Mouse (Mus musculus): ENCODE results near the gene Osbpl8. TPM values are rescaled to one million over a fixed set of nuclear protein-coding genes. Genes with fewer than 3 reads are reported as not detected.

Gene Osbpl8
- polyA plus RNA-seq, 1 experiment from 2014 or later, result 22.4 TPM

GRCm38 (mm10) chr10:111157241-111157659, 7.3 kb upstream of the Osbpl8 start:
- Histone ChIP-seq H3K27me3 (no peaks in the 10 kb centered on the region), H3K9me3 (replicated peaks) (no peaks in the 10 kb centered on the region), H3K9ac (no peak overlapping the region), H3K27ac (no peak overlapping the region), H3K4me3 (no peak overlapping the region), H3K4me1 (no peaks in the 10 kb centered on the region), H3K36me3 (no peaks in the 10 kb centered on the region), H3K4me2 (replicated peaks) (no peak overlapping the region)
- WGBS, result 90% methylated on average over 7 of the region's 7 CpGs
- ATAC-seq (ENCODE audit: low FRiP score), result no peak

- no peaks in the 10 kb centered on the region for H3K27me3 ChIP-seq
- H3K9me3 ChIP-seq (replicated peaks), result no peaks in the 10 kb centered on the region
- H3K36me3 ChIP-seq, result no peaks in the 10 kb centered on the region
- H3K4me2 ChIP-seq (replicated peaks), result no peak overlapping the region
- WGBS, result 73% methylated on average over 5 of the region's 5 CpGs
- no peak overlapping the region for H3K27ac ChIP-seq
- no peak overlapping the region for H3K9ac ChIP-seq
- H3K4me1 ChIP-seq, result peaks cover 3% of the 10 kb centered on the region; the same call in 1 of the 2 replicates
- no peak for ATAC-seq (ENCODE audit: low FRiP score)
- no peak overlapping the region for H3K4me3 ChIP-seq
Measured at GRCm38 (mm10) chr10:111159789-111160522, 4.6 kb upstream of the Osbpl8 start.

GRCm38 (mm10) chr10:111160540-111160939, 4.0 kb upstream of the Osbpl8 start:
- Histone ChIP-seq H3K36me3 (no peaks in the 10 kb centered on the region), H3K4me3 (no peak overlapping the region), H3K27me3 (no peaks in the 10 kb centered on the region), H3K9ac (no peak overlapping the region), H3K9me3 (replicated peaks) (no peaks in the 10 kb centered on the region), H3K4me2 (replicated peaks) (no peak overlapping the region), H3K4me1 (peaks cover 3% of the 10 kb centered on the region; the same call in 1 of the 2 replicates), H3K27ac (no peak overlapping the region)
- WGBS, result 88% methylated on average over 3 of the region's 3 CpGs
- ATAC-seq (ENCODE audit: low FRiP score), result no peak

- no peaks in the 10 kb centered on the region for H3K27me3 ChIP-seq
- no peak overlapping the region for H3K9ac ChIP-seq
- H3K4me2 ChIP-seq (replicated peaks), result no peak overlapping the region
- H3K9me3 ChIP-seq (replicated peaks), result no peaks in the 10 kb centered on the region
- H3K27ac ChIP-seq, result no peak overlapping the region
- H3K4me3 ChIP-seq, result no peak overlapping the region
- no peaks in the 10 kb centered on the region for H3K36me3 ChIP-seq
- no peak for ATAC-seq (ENCODE audit: low FRiP score)
- WGBS, result 93% methylated on average over 6 of the region's 6 CpGs
- H3K4me1 ChIP-seq, result peaks cover 9% of the 10 kb centered on the region
Measured at GRCm38 (mm10) chr10:111161373-111161772, 3.2 kb upstream of the Osbpl8 start.

GRCm38 (mm10) chr10:111163025-111163424, 1.5 kb upstream of the Osbpl8 start:
- WGBS, result 82% methylated on average over 3 of the region's 3 CpGs
- no peak overlapping the region for H3K4me3 ChIP-seq
- no peak overlapping the region for H3K4me2 ChIP-seq (replicated peaks)

GRCm38 (mm10) chr10:111163601-111164240, 831 bp upstream of the Osbpl8 start:
- Histone ChIP-seq H3K4me1 (peaks cover 13% of the 10 kb centered on the region), H3K36me3 (no peaks in the 10 kb centered on the region), H3K4me2 (replicated peaks) (peak overlapping the region; percentile 65), H3K4me3 (peak overlapping the region; percentile 93), H3K27ac (peak overlapping the region; percentile 91), H3K9ac (no peak overlapping the region), H3K9me3 (replicated peaks) (no peaks in the 10 kb centered on the region), H3K27me3 (no peaks in the 10 kb centered on the region)
- ATAC-seq (ENCODE audit: low FRiP score), result no peak
- WGBS, result 36% methylated on average over 9 of the region's 9 CpGs

More at GRCm38 (mm10) chr10:111163025-111163424, 1.5 kb upstream of the Osbpl8 start:
- no peak for ATAC-seq (ENCODE audit: low FRiP score)
- peaks cover 13% of the 10 kb centered on the region for H3K4me1 ChIP-seq
- no peak overlapping the region for H3K9ac ChIP-seq
- H3K27me3 ChIP-seq, result no peaks in the 10 kb centered on the region
- no peaks in the 10 kb centered on the region for H3K36me3 ChIP-seq
- no peaks in the 10 kb centered on the region for H3K9me3 ChIP-seq (replicated peaks)
- no peak overlapping the region for H3K27ac ChIP-seq

GRCm38 (mm10) chr10:111165219-111165981, 848 bp downstream of the Osbpl8 start:
- WGBS, result under 1% methylated on average over 47 of the region's 52 CpGs

GRCm38 (mm10) chr10:111166057-111166841, 1.7 kb downstream of the Osbpl8 start:
- peak overlapping the region; percentile 93 for H3K4me3 ChIP-seq
- peak overlapping the region; percentile 90; the same call in 1 of the 2 replicates for H3K9ac ChIP-seq
- H3K9me3 ChIP-seq (replicated peaks), result no peaks in the 10 kb centered on the region
- no peak for ATAC-seq (ENCODE audit: low FRiP score)
- peak overlapping the region; percentile 65 for H3K4me2 ChIP-seq (replicated peaks)
- H3K27me3 ChIP-seq, result no peaks in the 10 kb centered on the region
- 52% methylated on average over 4 of the region's 4 CpGs for WGBS
- H3K27ac ChIP-seq, result no peak overlapping the region
- H3K4me1 ChIP-seq, result peaks cover 13% of the 10 kb centered on the region
- no peaks in the 10 kb centered on the region for H3K36me3 ChIP-seq

More at GRCm38 (mm10) chr10:111165219-111165981, 848 bp downstream of the Osbpl8 start:
- peak overlapping the region; percentile 65 for H3K4me2 ChIP-seq (replicated peaks)
- no peaks in the 10 kb centered on the region for H3K27me3 ChIP-seq
- H3K4me3 ChIP-seq, result peak overlapping the region; percentile 93
- no peaks in the 10 kb centered on the region for H3K36me3 ChIP-seq
- H3K4me1 ChIP-seq, result peaks cover 13% of the 10 kb centered on the region
- peak overlapping the region; percentile 90 for H3K9ac ChIP-seq
- peak; percentile 73 for ATAC-seq (ENCODE audit: low FRiP score)
- peak overlapping the region; percentile 91 for H3K27ac ChIP-seq
- no peaks in the 10 kb centered on the region for H3K9me3 ChIP-seq (replicated peaks)

GRCm38 (mm10) chr10:111167444-111167843, 2.9 kb downstream of the Osbpl8 start:
- Histone ChIP-seq H3K27me3 (no peaks in the 10 kb centered on the region), H3K9me3 (replicated peaks) (no peaks in the 10 kb centered on the region), H3K9ac (no peak overlapping the region), H3K4me1 (peaks cover 13% of the 10 kb centered on the region), H3K4me3 (no peak overlapping the region), H3K27ac (no peak overlapping the region), H3K36me3 (no peaks in the 10 kb centered on the region), H3K4me2 (replicated peaks) (no peak overlapping the region)
- WGBS, result 92% methylated on average over 4 of the region's 4 CpGs
- ATAC-seq (ENCODE audit: low FRiP score), result no peak

GRCm38 (mm10) chr10:111168305-111168704, 3.8 kb downstream of the Osbpl8 start:
- Histone ChIP-seq H3K9ac (no peak overlapping the region), H3K27me3 (no peaks in the 10 kb centered on the region), H3K9me3 (replicated peaks) (no peaks in the 10 kb centered on the region), H3K27ac (no peak overlapping the region), H3K4me1 (peaks cover 13% of the 10 kb centered on the region), H3K4me3 (no peak overlapping the region), H3K36me3 (no peaks in the 10 kb centered on the region), H3K4me2 (replicated peaks) (no peak overlapping the region)
- ATAC-seq (ENCODE audit: low FRiP score), result no peak
- WGBS, result 90% methylated on average over 3 of the region's 3 CpGs

GRCm38 (mm10) chr10:111171246-111171934, 6.8 kb downstream of the Osbpl8 start:
- peaks cover 4% of the 10 kb centered on the region for H3K4me1 ChIP-seq

More at GRCm38 (mm10) chr10:111171246-111171934, 6.8 kb downstream of the Osbpl8 start:
- H3K4me3 ChIP-seq, result no peak overlapping the region
- no peak overlapping the region for H3K9ac ChIP-seq
- no peak overlapping the region for H3K27ac ChIP-seq
- H3K27me3 ChIP-seq, result no peaks in the 10 kb centered on the region
- H3K36me3 ChIP-seq, result no peaks in the 10 kb centered on the region
- no peak overlapping the region for H3K4me2 ChIP-seq (replicated peaks)
- no peaks in the 10 kb centered on the region for H3K9me3 ChIP-seq (replicated peaks)
- 92% methylated on average over 15 of the region's 15 CpGs for WGBS
- ATAC-seq (ENCODE audit: low FRiP score), result no peak

Measured in hindbrain, embryonic 12.5 days (tissue).